Mouse (Mus musculus) megakaryocyte, embryonic 14.5 days (primary cell): ENCODE measurements around the gene Lrp11.

Experiments used
- FLI1 ChIP-seq: IDR thresholded peaks from 2 replicates; pipeline ENCODE4 v1.6.1; 2012; ENCODE audit warnings: low read length, inconsistent platforms, mixed read lengths
- GATA1 ChIP-seq: IDR thresholded peaks from 3 replicates; pipeline ENCODE4 v1.6.1; 2012; ENCODE audit warnings: mixed read lengths, low read length, inconsistent platforms, borderline replicate concordance

GRCm38 (mm10) chr10:7606437-7606836, 16.8 kb downstream of the Lrp11 start:
- TF ChIP-seq GATA1 (no peak), FLI1 (no peak)
